Mouse (Mus musculus) cerebellum, adult 2 months (tissue): Measurements from ENCODE around the gene 1700020N01Rik.

Experiments used
- CTCF ChIP-seq: fragments of 200-500 bp; IDR thresholded peaks from 2 replicates; pipeline ENCODE4 v1.5.1; 2011; ENCODE audit warnings: low read depth, mild to moderate bottlenecking, control low read depth, low read length, moderate library complexity, borderline replicate concordance; ENCODE audit not compliant: insufficient read depth
- POLR2A ChIP-seq: fragments of 200-500 bp; IDR thresholded peaks from 2 replicates; pipeline ENCODE4 v1.6.1; 2011; ENCODE audit warnings: low read length, control low read depth, borderline replicate concordance; ENCODE audit not compliant: insufficient read depth

- TF ChIP-seq CTCF (no peak), POLR2A (no peak)
Measured at GRCm38 (mm10) chr10:21588007-21588852, 4.7 kb upstream of the 1700020N01Rik start.
